Mouse (Mus musculus) layer of hippocampus, adult 8-10 months (tissue): ENCODE results near the gene Erich6b. TPM values are rescaled to one million over a fixed set of nuclear protein-coding genes. Genes with fewer than 3 reads are reported as not detected.

Experiments
- DNase-seq, 2 experiments: peaks; one replicate each; pipeline ENCODE4 v3.0.0; 2022; ENCODE audit warnings: low spot score in 2 of 2
- total RNA-seq, 4 experiments: library from RNA; stranded (reverse); gene quantifications; 2 replicates each; pipeline ENCODE4 v1.2.4; 2022

Gene Erich6b
- total RNA-seq: not detected

DNA sequence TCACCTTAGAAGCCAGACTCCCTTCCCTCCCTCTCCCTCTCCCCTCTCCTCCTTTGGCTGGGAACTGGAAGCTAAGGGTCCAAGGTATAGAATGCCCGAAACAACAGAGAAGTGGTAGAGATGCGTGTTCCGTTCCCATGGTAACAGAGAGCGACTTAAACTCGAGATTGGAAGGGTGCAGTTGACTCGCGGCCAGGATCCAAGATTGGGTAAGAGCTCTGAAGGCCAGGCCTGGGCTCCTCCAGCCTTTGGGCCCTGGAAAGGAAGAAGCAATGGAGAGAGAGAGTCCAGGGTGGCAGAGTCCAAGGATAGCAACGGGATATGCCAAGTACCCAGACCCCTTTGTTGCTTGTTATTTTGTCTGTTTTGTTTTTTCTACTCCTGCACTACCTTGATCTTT is at the start of gene Erich6b:
Erich6b (plus strand) TSS at position 180 of the 400 bp plus-strand sequence.
- no peak for DNase-seq

DNA sequence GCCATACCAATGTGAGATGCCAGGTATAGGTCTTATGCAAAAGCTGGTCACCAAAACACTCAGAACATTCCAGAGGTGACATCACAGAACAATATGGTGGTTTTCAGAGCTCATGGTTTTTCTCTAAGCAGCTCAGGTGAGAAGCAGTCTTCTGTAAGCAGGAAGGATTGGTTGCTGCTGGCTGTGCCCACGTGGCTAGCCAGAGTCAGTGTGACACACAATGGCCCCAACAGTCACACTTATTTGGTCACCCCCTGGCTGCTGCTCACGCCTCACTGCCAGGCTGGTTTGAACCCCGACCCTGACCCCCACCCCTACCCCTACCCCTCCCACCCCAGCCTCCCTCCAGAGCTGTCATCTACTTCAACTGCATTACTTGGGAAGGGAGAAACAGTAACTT is 49.1 kb upstream of the Erich6b start, which contains the start of gene Spert:
Spert (minus strand) TSS at position 139 of the 400 bp plus-strand sequence.
- DNase-seq: no peak

DNA sequence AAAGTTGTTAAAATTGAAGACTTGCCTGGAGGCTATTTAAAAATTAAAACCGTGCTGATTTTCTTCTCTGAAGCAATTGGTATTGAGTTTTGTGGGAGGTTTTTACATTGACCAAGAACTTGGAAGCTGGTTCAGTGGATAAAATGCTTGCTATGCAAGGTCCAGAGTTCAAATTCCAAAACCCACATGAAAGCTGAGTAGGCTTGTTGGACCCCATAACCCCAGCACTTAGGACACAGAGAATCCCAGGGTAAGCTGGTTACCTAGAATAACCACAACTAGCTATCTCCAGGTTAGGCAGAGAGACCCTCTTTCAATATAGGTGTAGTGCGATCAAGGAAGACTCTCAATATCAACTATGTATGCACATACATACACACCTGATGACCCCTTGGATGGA is 32.9 kb upstream of the Erich6b start:
- DNase-seq: no peak

DNA sequence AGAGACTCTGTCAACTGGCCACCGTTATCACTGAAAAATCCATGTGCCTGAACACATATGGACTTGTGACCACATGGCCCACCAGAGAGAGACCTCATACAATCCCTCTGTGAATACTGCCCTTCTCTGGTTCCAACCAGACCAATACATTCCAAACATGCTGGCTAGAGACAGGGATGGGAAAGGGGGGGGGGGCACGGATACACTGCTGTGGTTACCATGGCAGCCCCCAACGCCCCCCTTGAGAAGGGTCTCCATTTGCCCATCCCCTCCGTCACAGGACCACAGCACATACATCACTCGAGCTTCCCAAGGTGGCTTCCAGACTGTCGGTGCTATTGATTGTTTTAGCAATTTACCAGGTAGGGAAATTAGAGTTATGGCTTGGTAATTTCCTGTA is 25.7 kb upstream of the Erich6b start:
- no peak for DNase-seq

DNA sequence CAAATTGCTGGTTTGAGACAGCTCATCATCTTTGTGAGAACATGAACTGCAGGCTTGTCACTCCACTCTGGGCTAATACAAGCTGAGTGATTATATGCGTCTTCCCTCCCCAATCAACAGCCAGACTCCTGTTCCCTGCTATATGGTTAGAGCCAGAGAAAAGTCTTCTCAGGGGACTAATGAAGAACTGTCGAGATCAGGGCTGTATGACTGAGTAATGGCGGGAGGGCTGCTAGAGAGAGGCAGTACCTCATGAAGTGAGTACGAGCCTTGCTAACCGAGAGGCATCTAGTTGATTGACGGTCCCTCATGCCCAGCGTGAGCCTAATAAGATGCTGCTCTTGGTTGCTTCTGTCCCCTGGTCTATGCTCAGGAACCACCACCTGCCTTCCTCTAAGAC is 19.1 kb upstream of the Erich6b start:
- no peak for DNase-seq

DNA sequence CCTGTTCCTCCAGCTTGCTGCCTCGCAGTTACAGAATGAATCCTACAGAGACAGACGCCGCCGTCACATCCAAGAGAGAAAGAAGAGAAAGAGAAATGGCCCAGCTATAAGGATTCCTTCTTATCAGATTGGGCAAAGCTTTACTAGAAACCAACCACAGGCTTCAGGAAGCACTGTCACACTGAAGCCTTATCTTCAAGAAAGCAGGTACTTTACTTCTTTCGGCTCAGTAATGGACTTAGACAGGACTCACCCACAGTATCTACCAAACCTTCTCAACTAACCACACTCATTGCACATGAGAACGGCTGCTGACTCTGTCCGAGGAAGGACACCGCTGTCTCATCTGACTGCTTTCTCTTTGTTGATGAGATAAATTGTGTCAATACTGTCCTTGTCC is 13.2 kb upstream of the Erich6b start:
- no peak for DNase-seq

DNA sequence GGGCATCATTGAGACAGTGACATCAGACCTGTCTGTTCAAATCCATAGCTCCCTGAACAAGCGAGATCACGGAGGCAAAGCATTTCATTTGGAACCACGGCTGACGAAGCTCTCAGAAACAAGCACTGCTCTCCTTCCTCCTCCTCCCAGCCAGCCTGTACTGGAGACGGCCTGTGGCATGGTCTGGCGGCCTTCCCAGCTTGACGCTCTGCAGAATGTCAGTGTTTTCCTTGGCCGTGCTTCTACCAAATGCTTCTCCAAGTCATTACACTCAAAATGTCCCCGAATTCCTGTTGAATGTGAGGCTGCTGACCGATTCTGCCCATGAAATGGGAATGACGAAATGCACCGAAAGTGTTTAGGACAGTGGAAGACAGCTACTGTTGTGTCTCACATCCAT is 6.7 kb upstream of the Erich6b start:
- DNase-seq: peak; percentile 24 to 55

DNA sequence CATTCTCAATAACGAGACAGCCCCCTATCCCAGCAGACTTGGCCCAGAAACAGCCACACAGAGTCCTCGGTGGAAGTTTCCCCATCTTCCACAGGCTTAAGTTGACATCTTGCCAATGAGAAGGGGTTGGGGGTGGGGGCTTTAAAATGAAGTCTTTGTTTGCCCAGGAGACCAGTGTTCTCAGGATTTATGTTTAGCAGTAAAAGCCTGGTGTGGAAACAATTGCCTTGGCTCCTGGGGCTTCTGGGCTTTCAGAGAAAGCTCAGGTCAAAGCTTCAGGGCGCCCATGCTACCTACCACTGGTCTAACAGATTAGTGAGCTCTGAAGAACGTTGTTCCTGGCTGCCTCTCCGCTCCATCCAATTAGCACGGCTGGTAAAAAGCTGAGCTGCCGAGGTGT is 6.0 kb upstream of the Erich6b start:
- DNase-seq: no peak

DNA sequence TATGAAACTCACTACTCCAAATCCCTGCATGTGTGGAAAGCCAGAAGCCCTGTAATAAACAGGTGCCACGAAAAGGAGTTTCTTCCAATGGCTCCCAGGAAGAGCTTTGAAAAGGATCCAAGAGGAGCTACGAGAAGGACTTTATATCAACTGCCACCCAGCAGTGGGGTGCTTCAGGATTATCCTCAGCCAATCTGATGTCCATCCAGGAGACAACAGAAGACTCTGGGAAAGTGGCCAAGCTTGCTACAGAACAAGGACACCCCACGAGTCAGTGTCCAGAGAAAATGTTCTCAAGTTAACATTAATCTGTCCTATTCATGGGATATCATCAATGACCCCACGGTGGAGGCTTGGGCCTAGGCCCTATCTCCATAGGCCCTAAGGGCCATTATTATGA is 4.4 kb upstream of the Erich6b start:
- no peak for DNase-seq

DNA sequence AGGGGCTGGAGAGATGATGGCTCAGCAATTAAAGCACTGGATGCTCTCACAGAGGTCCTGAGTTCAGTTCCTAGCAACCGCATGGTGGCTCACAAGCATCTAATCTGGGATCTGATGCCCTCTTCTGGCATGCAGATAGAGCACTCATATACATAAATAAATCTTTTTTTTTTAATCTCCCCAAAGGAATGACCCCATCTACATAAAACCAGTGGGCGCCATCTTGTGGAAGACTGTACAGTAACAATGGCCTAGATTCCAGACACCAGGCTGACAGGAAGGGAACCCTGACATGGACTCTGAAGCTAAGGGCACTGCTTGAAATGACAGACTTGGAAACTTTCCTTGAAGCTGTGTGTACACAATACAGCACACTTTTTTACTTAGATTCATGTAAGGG is 1.2 kb upstream of the Erich6b start:
- DNase-seq: no peak

DNA sequence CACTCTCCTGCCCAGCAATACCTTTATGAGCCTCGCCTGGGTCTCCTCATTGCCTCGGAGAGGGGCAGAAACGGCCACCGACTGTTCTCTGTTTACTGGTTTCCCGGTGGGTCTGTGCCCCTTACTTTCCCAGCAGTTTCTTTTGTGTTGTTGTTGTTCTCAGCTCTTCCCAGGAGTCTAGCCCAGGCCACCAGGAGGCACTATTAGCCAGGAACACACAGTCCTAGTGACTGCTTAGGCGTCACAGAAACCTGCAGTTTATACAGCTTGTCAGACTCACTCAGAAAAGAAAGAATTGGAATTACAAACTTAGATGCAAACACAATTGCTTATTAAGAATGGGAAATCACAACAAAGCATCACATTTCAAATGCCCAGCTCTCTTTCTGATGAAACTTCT is 690 bp upstream of the Erich6b start:
- DNase-seq: peak in 1 of 2 experiments; percentile 10

DNA sequence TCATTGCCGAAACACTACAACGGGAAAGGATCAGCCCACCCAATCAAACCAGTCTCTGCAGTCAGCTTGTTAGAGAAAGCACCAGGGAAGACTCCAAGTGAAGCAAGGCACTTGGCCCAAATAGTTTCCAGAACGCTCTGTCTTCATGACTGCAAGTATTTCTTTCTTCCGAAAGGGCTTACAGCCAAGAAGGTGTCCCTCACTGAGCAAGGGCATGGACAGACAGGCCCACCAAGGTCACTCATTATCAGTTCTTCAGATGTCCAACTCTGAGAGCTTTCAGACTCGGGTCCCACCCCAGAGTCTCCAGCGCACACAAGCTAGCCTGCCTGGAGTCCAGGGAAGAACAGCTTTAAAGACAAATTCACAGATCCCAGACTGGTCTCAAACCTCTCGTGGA is 3.4 kb downstream of the Erich6b start:
- no peak for DNase-seq

DNA sequence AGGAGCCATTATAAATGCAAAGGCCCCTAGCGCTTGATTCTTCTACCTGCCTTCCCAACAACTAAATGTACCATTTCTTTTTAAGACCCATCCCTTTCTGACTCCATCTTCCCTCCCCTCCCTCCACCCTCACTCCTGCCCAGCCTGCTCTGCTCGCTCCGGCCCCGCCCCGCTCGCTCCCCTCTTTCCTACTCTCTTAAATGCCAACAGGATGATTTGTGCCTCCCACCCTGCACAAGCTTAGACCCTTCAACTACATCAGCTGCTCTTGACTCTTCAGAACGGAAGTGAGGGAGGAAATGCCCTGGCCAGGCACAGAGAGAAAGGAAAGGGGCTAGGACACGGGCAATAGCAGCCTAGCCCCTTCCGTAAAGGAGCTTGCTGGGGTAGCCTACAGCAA is 4.0 kb downstream of the Erich6b start:
- DNase-seq: no peak

DNA sequence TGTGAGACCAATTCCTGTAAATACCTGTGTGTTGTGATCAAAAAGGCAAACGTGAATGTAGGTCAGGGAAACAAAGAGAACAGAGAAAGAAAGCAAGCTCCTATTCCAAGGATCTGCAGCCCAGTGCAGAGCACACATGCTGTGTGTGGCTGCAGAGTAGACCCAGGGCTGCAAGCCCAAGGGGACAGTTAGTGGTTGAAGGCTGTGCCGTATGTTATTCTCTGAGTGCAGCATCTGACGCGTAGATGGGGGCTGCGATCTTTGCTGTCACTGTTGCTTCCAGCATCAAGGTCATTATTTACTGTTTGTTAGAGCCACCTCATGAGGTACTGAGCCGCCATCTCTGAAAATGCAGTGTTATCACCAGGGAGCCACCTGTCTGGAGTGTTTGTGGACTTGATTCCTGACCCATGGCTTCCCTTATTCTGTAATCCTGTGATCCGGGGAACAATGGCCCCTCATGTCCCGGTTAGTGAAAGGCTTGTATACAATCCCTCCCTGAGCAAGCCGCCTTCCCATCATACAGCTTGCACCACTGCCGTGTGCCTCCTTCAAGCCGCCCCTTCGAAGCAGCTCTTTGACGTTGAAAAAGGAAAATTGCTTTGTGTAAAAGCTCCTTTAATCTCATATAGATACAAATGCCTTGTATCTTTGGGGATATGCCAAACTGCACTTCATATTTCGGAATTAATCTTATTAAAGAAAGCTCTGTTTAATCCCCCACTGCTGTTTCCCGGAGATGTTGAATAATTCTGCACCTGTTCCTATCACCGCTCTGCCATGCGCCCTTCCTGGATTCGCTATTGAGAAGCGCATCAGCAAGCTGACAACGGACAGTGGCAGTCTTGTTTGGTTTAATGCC is 5.1 kb downstream of the Erich6b start:
- DNase-seq: no peak

DNA sequence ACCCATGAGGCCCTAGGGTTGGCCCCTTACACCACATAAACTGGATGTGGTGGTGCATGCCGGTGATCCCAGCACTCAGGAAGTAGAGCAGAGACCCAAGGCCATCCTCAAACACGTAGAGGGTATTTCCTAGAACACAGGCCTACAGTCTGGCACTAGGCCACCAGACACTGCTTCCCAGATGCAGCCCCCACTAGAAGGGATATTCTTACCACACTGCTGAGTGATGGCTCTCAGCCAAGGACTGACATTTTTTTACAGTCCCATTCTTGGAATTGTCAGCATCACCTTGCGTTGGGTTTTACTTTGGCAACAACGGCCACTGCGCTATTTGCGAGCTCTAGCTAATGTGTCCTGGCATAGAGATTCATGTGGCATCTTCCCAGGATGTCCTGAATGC is 18.9 kb downstream of the Erich6b start:
- DNase-seq: no peak

DNA sequence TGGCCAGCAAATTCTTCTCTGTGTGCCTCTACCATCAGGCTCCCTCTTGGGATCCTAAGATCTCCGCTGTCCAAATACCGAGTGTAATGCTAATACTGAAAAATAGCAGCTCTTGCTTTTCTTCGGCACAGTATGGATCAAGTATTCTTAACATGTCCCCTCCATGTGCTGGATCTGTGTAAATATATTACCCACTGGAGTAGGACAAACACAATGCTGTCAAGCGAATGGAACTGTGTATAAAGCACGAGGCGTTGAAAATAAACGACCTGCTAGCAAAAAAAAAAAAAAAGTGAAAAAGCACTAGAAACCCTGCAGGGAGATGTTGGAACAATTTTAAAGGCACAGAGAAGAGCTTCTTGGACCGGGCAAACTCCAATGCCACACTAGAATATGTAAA is 19.5 kb downstream of the Erich6b start:
- DNase-seq: no peak

DNA sequence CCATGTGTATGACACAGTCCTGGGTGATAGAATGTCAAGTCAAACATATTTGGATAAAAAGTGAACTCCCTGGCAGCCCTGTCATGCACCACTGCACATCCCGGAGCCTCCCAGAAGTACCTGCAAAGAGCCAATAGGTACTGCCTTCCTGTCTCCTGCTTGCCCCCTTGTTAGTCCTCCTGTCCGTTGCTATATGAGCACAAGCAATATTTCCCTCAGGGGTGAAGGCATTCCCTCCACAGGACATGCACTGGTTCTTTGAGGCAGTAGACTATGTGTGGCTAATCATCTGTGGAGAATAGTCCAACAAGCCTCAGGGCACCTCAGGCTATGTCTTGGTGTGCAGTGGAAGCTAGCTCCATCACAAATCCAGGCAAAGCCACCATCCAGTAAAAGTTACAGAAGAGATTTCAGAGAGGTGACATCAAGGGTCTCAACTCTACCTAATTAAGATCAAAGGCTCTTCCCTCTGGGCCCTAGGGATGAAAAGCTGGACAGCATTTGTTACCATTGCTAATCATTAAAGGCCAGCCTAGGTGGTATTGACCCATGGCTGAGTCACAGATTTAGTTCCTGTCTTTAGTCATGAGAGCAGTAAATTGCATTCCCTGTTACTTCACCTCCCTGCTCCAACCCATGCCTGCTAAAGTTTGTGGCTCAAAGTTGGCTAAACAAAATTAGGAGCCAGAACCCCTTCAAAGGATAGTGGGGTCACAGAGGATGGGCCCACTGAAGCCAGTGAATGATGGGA is 23.5 kb downstream of the Erich6b start:
- DNase-seq: no peak

DNA sequence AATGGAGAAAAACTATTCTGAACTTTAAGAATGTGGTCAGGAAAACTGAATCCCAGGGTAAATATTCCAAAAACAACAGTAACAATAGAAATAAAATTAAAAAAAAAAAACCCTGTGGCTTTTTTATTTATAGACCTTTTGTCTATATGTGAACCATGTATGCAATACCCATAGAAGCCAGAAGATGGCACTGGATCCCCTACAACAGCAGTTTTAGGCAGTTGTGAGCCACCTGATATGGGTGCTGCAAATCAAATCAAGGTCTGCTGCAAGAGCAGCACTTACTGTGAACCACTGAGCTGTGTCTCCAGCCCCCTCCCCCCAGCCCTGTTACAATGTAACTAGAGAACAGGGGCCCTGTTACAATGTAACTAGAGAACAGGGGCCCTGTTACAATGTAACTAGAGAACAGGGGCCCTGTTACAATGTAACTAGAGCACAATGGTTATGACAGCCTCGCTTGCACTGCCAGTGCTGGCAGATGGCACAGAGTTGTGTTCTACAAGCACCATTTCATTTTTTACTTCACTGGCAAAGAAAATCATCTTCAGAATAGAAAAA is 27.1 kb downstream of the Erich6b start:
- no peak for DNase-seq

DNA sequence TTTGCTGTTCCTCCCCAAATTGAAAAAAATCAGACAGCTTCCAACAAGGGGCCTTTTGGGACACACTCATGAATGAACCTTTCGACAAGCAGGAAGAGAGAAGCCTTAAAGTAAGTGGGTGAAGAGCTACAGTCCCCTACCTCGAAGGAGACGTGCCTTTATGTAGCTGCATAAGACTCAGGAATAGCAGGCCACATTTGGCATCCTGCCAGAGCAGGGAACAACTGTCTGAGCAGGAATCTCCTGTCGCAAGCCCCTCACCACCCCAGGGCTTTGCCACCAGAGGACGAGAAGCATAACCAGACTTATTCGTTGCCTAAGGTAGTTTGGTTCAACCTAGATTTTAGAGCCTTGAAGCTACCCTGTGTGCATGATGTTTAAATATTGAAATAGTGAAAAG is 34.3 kb downstream of the Erich6b start:
- DNase-seq: no peak

DNA sequence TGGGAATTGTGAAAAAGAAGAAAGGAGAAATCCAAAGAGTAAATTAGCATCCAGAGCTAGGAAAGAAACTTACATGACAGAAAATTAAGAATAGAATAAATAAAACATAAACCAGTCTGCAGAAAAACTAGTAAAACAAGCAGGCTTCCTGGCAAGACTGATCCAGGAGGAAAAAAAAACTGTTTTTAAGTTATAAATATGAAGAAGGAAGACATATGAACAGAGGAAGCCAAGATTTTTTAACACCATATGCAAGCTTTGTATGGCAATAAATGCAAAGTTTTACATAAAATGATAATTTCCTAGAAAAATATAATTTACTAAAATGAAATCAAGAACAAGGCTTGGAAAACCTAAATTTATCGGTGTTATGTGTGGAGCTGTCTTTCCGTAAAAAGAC is 48.4 kb downstream of the Erich6b start:
- DNase-seq: no peak

DNA sequence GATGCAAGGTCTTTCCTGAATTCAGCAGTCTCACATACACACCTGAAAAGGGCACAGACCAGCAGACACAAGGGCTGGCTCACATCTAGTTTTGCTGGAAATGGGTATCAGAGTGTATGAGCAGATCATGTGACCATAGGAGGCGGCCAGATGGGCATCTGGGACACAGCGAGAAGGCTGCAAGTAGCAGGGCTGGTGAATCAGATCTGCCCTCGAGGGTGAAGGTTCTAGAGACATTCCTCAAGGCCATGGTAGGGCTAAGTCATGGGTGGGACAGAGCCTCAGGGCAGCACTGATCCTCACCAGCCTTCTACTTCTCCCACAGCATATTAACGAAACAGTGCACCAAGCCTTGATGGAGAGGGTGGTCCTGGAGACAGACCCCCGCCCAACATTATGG is 54.0 kb downstream of the Erich6b start:
- no peak for DNase-seq

DNA sequence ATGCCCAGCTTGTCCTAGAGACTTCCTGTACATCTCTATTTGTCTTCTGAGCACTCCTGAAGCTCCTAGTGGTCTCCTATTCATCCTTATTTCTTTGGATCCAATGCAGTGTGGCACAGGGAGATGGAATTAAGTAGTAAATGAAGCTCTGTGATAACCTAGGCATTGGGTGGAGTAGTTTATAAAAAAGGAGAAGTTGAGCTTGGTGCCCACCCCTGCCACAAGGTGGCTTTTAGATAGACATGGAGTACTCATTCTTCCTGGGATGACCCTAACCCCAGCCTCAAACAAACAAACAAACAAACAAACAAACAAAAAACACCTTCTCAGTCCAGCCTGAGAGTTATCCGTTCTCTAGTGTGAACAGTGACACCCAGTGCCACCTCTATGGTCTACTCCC is 55.9 kb downstream of the Erich6b start:
- DNase-seq: no peak
